ENCODE assay signal across 9 mouse cellular contexts in genomic region chr16:33154992-33155391, GRCm38 (mm10). TPM values are rescaled to one million over a fixed set of nuclear protein-coding genes. Genes with fewer than 3 reads are reported as not detected.
DNase-seq lines count a peak whose midpoint lies in the region; ATAC-seq and TF ChIP-seq lines count a peak whose summit lies in the region.
"Had no signal": no experiment of that assay in that cellular context is flagged by ENCODE, and none has a peak within 500 bp of the region (broad histone marks: within the 10 kb centered on the region; RNA-seq: fewer than 3 reads in every experiment).

No protein-coding gene starts in this region.

- intact Hi-C loops in gastrocnemius, adult 2 months (cut with DNase I): loop anchor here (1.0 to 5.0 kb wide), 2 partner anchors 132 to 343 kb away; partner anchors contain the start of gene Smbd1
- intact Hi-C loops in gastrocnemius, postnatal 36 days (cut with DNase I): loop anchor here (2.0 to 10.0 kb wide), 3 partner anchors 38 to 350 kb away; no protein-coding TSS in a partner anchor

- peak; percentile 72 for TF ChIP-seq CTCF in gastrocnemius, adult 2 months (IDR thresholded peaks at IDR 0.05)

- no peaks in the 10 kb centered on the region for H3K27me3 ChIP-seq in midbrain, embryonic 11.5 days (ENCODE audit: control insufficient read depth, insufficient read depth, low read length)
- no peaks in the 10 kb centered on the region for H3K27me3 ChIP-seq in midbrain, embryonic 10.5 days (ENCODE audit: low read depth, poor library complexity, severe bottlenecking)
- H3K27me3 ChIP-seq: midbrain, embryonic 12.5 days had no signal

- no peak overlapping the region for H3K4me2 ChIP-seq in midbrain, embryonic 11.5 days
- H3K4me2 ChIP-seq: midbrain, embryonic 12.5 days had no signal

- no peak for ATAC-seq in midbrain, embryonic 11.5 days (ENCODE audit: low FRiP score)

- 52% methylated on average over 4 of the region's 4 CpGs for whole genome bisulfite sequencing in midbrain, embryonic 11.5 days
- 54% methylated on average over 4 of the region's 4 CpGs for WGBS in midbrain, embryonic 10.5 days

- no peaks in the 10 kb centered on the region for H3K36me3 ChIP-seq in midbrain, embryonic 11.5 days (ENCODE audit: control insufficient read depth, insufficient read depth, low read length)
- H3K36me3 ChIP-seq in midbrain, embryonic 10.5 days: no peaks in the 10 kb centered on the region
- H3K36me3 ChIP-seq: midbrain, embryonic 12.5 days had no signal

- H3K9me3 ChIP-seq in midbrain, embryonic 11.5 days (ENCODE audit: control insufficient read depth, low read length): no peaks in the 10 kb centered on the region
- no peaks in the 10 kb centered on the region for H3K9me3 ChIP-seq in midbrain, embryonic 10.5 days (replicated peaks)
- H3K9me3 ChIP-seq: midbrain, embryonic 12.5 days had no signal

- peak; percentile 34 for DNase-seq in gastrocnemius, adult 2 months
- no peak for DNase-seq in gastrocnemius, postnatal 36 days
- DNase-seq in midbrain, embryonic 11.5 days (ENCODE audit: low spot score, missing footprints): peak; percentile 89
- no peak for DNase-seq in midbrain, embryonic 10.5 days (ENCODE audit: low spot score)
- DNase-seq in c-Kit-positive CD71-positive TER-119-negative erythroid progenitor cells, embryonic 14.5 days (ENCODE audit: low read depth): peak; percentile 30
- DNase-seq in lung, postnatal 10 days: peak; percentile 56
- DNase-seq in right cerebral cortex, postnatal 14 days: no peak
- no peak for DNase-seq in frontal cortex, postnatal 14 days (ENCODE audit: low spot score in 2 of 2)

- no peaks in the 10 kb centered on the region for H3K4me1 ChIP-seq in midbrain, embryonic 11.5 days (ENCODE audit: control insufficient read depth, insufficient read depth, low read length)
- no peaks in the 10 kb centered on the region for H3K4me1 ChIP-seq in midbrain, embryonic 10.5 days
- H3K4me1 ChIP-seq: midbrain, embryonic 12.5 days had no signal

- H3K27ac ChIP-seq in gastrocnemius, adult 2 months: no peak overlapping the region
- H3K27ac ChIP-seq in midbrain, embryonic 11.5 days (ENCODE audit: low read depth, low read length): no peak overlapping the region
- H3K27ac ChIP-seq in midbrain, embryonic 10.5 days (replicated peaks): no peak overlapping the region
- H3K27ac ChIP-seq: midbrain, embryonic 12.5 days had no signal

- no peak overlapping the region for H3K4me3 ChIP-seq in gastrocnemius, adult 2 months
- H3K4me3 ChIP-seq in midbrain, embryonic 11.5 days (ENCODE audit: low read depth, low read length): no peak overlapping the region
- H3K4me3 ChIP-seq in midbrain, embryonic 10.5 days: no peak overlapping the region
- H3K4me3 ChIP-seq: midbrain, embryonic 12.5 days had no signal

- H3K9ac ChIP-seq in midbrain, embryonic 11.5 days (ENCODE audit: low read length): no peak overlapping the region
- H3K9ac ChIP-seq: midbrain, embryonic 12.5 days had no signal

RNA-seq across cellular contexts. Expression of gene Osbpl11, which starts 29.9 kb away (rescaled TPM):
- 10 to 100 TPM; 15.5 to 15.6 TPM for total RNA-seq in gastrocnemius, adult 2 months (2021)
- 10 to 100 TPM; 13.9 to 15.2 TPM for total RNA-seq in gastrocnemius, postnatal 36 days (2021)
- polyA plus RNA-seq in midbrain, embryonic 11.5 days (2014; fragmentation: Nextera tagmentation; extraction: Ambion mirVana): 24.5 and 25.2 TPM in 2 replicates
- 22.3 and 23.3 TPM in 2 replicates for polyA plus RNA-seq in midbrain, embryonic 10.5 days (2016; fragmentation: Nextera tagmentation; extraction: Ambion mirVana)

Comparison
In these comparisons a context has a peak if more than half of its experiments do, and no peak if none do; other contexts are left out.
1. DNase-seq: peak in gastrocnemius, adult 2 months (single experiment), midbrain, embryonic 11.5 days (single experiment), c-Kit-positive CD71-positive TER-119-negative erythroid progenitor cells, embryonic 14.5 days (single experiment) and lung, postnatal 10 days (single experiment); none in gastrocnemius, postnatal 36 days (0 of 2), midbrain, embryonic 10.5 days (single experiment), right cerebral cortex, postnatal 14 days (single experiment) and frontal cortex, postnatal 14 days (0 of 2).